Mouse (Mus musculus) embryo, embryonic 9.5 days (tissue): ENCODE data around the gene P2rx6.
"Not testable (repeated sequence)": the region's sequence is repeated elsewhere in the genome, so short reads cannot be mapped to it uniquely, and the experiment has no call there.

ENCODE experiments used
- DNase-seq: peaks from one replicate; pipeline ENCODE4 v3.0.0-alpha.2; 2017; ENCODE audit errors: extremely low spot score

P2rx6 gene

DNA sequence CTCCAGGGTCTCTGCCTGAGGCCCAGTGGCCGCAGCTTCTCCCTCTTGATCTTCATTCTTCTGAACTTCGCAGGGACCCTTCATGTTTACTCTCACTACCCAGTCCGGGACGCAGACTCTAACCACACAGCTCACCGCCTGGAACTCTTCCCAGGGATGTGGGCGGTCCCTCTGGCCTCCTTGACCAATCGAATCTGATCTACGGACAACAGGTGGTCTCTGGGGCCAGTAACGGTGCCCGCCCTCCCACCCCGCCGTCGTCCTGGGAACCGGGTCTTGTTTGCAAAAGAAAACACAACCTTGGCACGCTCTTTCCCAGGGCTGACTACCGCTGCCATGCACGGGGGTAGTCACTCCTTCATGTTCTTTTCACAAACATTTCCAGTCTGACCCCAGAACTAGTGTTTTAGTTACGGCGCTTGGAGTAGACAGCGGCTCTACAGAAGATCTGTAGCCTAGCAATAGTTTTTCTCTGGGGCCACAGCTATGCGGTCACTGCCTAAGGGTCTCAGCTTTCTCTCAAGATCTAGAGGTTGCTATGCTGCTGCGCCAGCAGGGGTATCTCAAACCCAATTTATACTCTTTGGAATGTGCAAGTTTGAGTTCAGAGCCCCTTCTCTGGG, 446 bp upstream of the P2rx6 start, which contains the start of gene Lrrc74b:
Gene Lrrc74b, minus strand, starts transcription at position 120 of the 623 bp plus-strand sequence.
- peak; percentile 86 for DNase-seq

GRCm38 (mm10) chr16:17563580-17563979, 1.9 kb downstream of the P2rx6 start:
- no peak for DNase-seq

DNA sequence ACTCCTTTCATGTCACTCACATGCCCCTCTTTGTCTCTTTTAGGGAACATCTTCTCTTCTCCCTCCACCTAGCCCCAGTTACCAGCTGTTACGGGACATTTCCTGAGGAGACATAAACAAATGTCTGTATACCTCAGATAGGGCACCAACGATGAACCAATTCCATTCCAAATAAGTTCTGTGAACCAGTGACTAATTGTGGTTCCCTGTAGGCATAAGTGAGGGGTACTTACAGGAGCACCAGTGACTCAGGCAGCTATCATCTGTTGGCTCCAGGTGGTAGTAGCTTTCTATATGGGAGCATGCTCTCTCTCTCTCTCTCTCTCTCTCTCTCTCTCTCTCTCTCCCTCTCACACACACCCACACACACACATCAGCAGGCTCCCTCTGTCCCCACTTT, 2.5 kb downstream of the P2rx6 start:
- no peak for DNase-seq

- no peak for DNase-seq
Measured at GRCm38 (mm10) chr16:17564771-17565170, 3.1 kb downstream of the P2rx6 start.

- no peak for DNase-seq
Measured at GRCm38 (mm10) chr16:17566186-17566585, 4.5 kb downstream of the P2rx6 start.

DNA sequence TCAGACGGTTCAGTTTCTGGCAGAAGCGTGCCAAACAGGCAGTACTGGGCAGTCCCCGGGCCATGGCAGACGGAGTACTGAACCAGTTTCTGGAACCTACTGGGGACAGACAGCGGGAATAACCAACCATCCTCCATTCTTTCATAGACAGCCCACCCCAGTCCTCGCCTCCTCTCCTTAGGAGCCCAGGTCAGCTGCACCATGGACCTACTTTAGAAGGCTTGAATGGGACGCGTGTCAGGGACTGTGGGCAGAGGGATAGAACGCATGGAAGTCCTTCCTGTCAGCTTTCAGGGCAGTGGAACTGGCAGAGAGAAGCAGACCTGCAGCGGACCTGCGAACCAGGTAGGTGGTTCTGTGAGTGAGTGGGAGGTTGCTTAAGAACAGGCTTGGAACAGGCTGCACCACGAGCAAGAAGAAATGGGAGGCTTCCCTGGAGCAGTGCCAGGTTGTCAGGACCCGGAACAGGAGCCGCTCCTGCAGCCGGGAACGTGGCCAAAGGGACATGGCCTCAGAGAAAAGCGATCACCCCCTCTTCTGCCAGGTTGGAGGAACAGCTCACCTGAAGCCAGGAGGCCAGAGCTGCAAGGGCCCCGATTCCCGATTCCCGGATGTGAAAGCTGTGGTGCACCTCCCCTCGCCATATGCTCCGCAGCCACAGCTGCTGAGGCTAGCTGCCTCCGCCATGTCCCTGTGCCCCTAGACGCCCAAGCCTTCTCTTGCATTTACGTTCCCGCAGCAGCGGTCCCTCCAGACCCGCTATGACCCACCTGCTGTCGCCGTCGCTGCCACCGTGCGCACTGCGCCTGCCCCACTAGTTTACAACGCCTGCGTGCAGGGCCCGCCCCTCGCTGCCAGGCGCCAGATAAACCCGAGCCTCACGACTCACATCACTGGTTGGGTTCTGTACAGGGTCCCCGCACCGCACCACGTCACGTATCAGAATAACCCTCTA, 14.5 kb downstream of the P2rx6 start:
- peak; percentile 15 for DNase-seq

GRCm38 (mm10) chr16:17576825-17577215, 15.1 kb downstream of the P2rx6 start:
- no peak for DNase-seq

DNA sequence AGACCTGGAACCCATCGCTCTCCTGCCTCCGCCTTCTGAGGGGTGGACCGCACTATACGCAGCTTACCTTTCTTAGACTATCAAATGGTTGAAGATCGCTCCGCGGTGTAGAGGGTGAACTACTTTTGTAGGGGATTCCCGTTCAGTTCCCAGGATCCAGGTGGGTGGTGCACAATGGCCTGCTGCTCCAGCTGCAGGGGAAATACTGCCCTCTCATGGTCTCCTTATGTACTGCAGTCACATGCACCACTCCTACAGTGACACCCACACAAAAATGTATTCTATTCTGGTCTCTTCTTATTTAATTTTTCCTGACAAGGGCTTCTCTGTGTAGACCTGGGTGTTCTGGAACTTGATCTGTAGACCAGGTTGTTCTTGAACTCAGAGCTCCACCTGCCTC, 21.4 kb downstream of the P2rx6 start, which contains the start of gene Slc7a4:
Gene Slc7a4, minus strand, starts transcription at position 151 of the 400 bp plus-strand sequence.
- peak; percentile 42 for DNase-seq

- no peak for DNase-seq
Measured at GRCm38 (mm10) chr16:17584555-17584954, 22.9 kb downstream of the P2rx6 start.

DNA sequence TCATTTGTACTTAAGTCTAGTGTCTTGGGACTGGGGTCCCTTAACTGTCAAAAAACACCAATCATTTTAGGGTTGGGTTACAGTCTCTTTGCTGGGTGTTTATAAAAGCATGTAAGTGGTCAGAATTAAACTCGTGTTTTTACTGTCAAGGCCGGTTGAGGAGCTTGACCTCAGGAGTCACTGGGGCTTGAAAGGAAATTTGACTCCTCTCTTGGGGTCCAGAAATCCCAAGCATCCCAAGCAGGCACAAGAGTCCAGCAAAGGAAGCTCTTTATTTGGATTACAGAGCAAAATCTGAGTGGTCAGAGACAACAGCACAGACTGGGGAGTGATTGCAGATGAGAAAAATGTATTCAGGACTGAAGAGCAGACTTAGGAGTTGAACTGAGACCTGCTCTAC, 29.0 kb downstream of the P2rx6 start:
- DNase-seq = peak; percentile 26

- DNase-seq = no peak
Measured at GRCm38 (mm10) chr16:17600944-17601562, 39.4 kb downstream of the P2rx6 start.

GRCm38 (mm10) chr16:17604941-17605340, 43.3 kb downstream of the P2rx6 start:
- DNase-seq = no peak

- no peak for DNase-seq
Measured at GRCm38 (mm10) chr16:17605684-17606083, 44.0 kb downstream of the P2rx6 start.

- no peak for DNase-seq
Measured at GRCm38 (mm10) chr16:17611383-17611782, 49.7 kb downstream of the P2rx6 start.

- DNase-seq = not testable (repeated sequence)
Measured at GRCm38 (mm10) chr16:17614740-17615139, 53.1 kb downstream of the P2rx6 start.

DNA sequence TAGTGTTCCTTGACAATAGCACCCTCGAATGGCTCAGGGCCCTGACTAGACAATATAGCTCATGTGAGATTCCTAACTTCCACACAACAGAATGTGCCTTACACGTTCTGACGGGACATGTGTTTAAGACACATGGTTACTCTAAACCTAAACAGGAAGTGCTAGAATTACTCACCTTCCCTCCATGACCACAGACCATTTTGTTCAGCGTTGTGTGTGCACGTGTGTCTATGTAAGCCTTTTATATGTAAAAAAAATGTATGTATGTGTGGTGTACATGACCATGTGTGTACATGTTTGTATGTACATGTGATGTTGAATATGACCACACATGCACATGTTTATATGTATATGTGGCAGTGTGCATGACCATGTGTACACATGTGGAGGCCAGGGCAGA, 54.5 kb downstream of the P2rx6 start:
- DNase-seq = no peak

- DNase-seq = peak; percentile 76
Measured at GRCm38 (mm10) chr16:17617922-17618565, 56.4 kb downstream of the P2rx6 start.

DNA sequence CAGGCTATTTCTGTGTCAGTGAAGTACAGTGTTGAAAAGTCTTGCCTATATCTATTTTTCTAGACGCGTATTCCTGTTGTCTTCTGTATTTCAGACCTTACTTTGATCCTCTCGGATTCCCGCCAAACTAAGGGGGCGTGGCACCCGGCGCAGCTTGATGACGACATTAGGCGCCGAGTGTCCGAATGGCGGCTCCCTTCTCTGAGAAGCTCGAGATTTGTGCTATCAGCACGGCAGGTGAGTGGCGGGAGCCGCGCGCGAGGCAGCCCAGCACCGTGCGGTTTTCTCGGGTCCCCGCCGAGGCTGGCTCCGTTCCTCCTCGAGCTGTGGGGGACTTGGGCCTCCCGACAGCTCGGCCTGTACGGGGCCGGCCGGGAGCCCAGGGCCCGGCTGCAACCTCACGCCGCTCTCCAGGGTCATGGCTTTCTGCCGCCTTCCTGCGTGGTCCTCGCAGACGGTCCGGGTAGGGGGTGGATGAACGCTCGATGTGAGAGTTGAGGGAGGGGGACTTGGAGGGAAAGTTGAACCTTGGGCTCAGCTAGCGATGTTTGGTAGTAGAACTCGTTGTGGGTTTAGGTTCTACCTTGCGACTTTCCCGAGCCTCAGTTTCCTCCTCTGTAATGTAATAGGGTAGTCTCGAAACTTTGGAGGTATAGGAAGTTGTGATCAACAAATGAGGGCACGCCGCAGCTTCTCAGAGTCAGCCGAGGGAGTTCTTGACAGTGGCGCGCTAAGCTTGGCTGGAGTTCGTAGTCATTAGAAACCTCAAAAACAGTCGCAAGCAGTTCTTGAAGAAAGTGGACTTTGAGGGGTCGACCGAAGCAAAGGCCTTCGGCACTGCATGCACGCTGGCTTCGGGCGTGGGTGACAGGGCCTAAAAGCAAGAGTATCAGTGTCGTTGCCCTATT, 57.8 kb downstream of the P2rx6 start, which contains the start of gene Smpd4:
Gene Smpd4, plus strand, starts transcription at position 157 of the 908 bp plus-strand sequence.
- DNase-seq = peak; percentile 97

- DNase-seq = no peak
Measured at GRCm38 (mm10) chr16:17621936-17622335, 60.3 kb downstream of the P2rx6 start.

DNA sequence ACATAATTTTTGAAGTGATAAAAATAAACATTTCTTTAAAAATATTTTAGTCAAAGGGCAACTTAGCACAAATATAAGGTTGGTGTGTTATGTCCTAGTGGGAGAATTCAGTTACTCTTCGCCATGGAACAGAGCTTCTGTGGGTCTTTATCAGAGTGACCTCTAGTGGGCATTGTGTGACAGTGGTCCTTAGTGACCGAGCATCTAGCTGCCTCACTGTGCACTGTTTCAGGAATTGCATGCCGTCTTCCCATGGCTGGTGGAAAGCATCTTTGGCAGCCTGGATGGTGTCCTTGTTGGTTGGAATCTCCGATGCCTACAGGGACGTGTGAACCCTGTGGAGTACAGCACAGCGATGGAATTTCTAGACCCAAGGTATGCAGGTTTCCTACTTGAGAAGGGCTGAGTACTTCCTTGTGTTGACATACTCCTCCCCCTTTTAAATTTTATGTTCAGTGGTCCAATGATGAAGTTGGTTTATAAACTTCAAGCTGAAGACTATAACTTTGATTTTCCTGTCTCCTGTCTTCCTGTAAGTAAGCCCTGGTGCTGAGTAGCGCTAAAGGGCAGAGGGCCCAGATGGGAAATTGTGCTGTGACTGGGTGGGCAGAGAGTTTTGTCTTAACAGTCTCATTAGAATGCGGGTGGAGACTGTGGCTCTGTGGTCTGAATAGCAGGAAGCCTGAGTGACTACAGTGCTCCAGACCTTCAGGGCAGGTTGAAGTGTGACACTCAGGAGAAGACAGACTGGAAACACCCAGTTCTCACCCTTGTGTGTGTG, 64.0 kb downstream of the P2rx6 start:
- DNase-seq = no peak
